Mouse (Mus musculus) forebrain, embryonic 14.5 days (tissue): ENCODE data around the gene Eif4g1. TPM values are rescaled to one million over a fixed set of nuclear protein-coding genes. Genes with fewer than 3 reads are reported as not detected.

Experiments
- ATAC-seq: fragments of 200-750 bp; cut with Nextera tagmentation; 2 replicates; pipeline ENCODE4 v1.8.0; 2017; ENCODE audit warnings: mild to moderate bottlenecking, moderate library complexity
- DNase-seq: peaks from one replicate; pipeline ENCODE4 v3.0.0-alpha.2; 2015; ENCODE audit warnings: low spot score
- H3K27ac ChIP-seq: fragments of 300-500 bp; sonication (generic); 2 replicates; pipeline ENCODE4 v1.5.1; 2014; ENCODE audit warnings: low read depth, mild to moderate bottlenecking, control low read depth, low read length, moderate library complexity
- H3K27me3 ChIP-seq: fragments of 300-500 bp; sonication (generic); replicated peaks from 2 replicates; pipeline ENCODE4 v1.6.1; 2014; ENCODE audit warnings: low read length, control low read depth, mixed read lengths; ENCODE audit not compliant: control insufficient read depth, insufficient read depth
- H3K36me3 ChIP-seq: fragments of 300-500 bp; sonication (generic); 2 replicates; pipeline ENCODE4 v1.6.1; 2014; ENCODE audit warnings: low read length, control low read depth; ENCODE audit not compliant: control insufficient read depth, insufficient read depth
- H3K4me1 ChIP-seq: fragments of 300-500 bp; sonication (generic); 2 replicates; pipeline ENCODE4 v1.6.1; 2014; ENCODE audit warnings: antibody characterized with exemption, low read length, control low read depth; ENCODE audit not compliant: control insufficient read depth, insufficient read depth
- H3K4me2 ChIP-seq: fragments of 300-500 bp; sonication (generic); 2 replicates; pipeline ENCODE4 v1.6.1; 2014; ENCODE audit warnings: mild to moderate bottlenecking, control low read depth, low read length
- H3K4me3 ChIP-seq: fragments of 300-500 bp; sonication (generic); 2 replicates; pipeline ENCODE4 v1.5.1; 2014; ENCODE audit warnings: low read depth, low read length, control low read depth
- H3K9ac ChIP-seq: fragments of 300-500 bp; sonication (generic); 2 replicates; pipeline ENCODE4 v1.6.1; 2014; ENCODE audit warnings: mild to moderate bottlenecking, low read length, control low read depth, moderate library complexity
- H3K9me3 ChIP-seq: fragments of 300-500 bp; sonication (generic); replicated peaks from 2 replicates; pipeline ENCODE4 v1.6.1; 2016; ENCODE audit warnings: low read length, control low read depth, mixed read lengths; ENCODE audit not compliant: control insufficient read depth
- WGBS: fragments of 180-500 bp; shearing (Covaris S2); extraction: QIAGEN DNeasy Blood & Tissue Kit; methylation state at CpG from one replicate; pipeline ENCODE4 v1.1.7; 2014; 5-methylcytosine and 5-hydroxymethylcytosine counted together
- polyA plus RNA-seq: library from polyadenylated mRNA; unstranded; fragments of >200 nt; fragmentation: Nextera tagmentation; extraction: Ambion mirVana; gene quantifications from 2 replicates; pipeline ENCODE4 v1.2.1, GENCODE M21; 2014

The Eif4g1 gene
- polyA plus RNA-seq, 1 experiment from 2014 or later: 97.6 TPM

DNA sequence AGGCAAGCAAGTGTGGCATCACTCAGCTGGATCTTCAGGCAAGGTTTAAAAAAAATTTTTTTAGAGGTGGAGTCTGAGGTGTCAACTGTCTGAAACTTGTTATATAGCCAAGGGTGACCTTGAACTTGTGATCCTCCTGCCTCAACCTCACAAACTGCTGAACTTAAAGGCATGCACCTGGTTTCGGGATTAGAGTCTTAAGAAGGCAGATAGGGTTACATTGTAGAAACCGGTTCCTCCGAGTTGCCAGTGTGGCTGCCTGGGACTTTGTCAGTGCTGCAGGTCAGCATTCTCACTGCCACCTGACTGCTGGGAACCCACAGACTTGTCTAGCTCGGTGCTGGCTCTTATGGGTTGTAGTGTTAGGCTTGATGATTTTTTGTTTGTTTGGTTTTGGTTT, 55.1 kb downstream of the Eif4g1 start:
- Histone ChIP-seq H3K9ac (no peak overlapping the region), H3K4me1 (peaks cover 6% of the 10 kb centered on the region), H3K27me3 (no peaks in the 10 kb centered on the region), H3K4me3 (no peak overlapping the region), H3K27ac (no peak overlapping the region), H3K36me3 (peaks cover 26% of the 10 kb centered on the region), H3K9me3 (no peaks in the 10 kb centered on the region), H3K4me2 (no peak overlapping the region)
- no peak for DNase-seq
- no peak for ATAC-seq
- 65% methylated on average over 4 of the region's 4 CpGs for WGBS

DNA sequence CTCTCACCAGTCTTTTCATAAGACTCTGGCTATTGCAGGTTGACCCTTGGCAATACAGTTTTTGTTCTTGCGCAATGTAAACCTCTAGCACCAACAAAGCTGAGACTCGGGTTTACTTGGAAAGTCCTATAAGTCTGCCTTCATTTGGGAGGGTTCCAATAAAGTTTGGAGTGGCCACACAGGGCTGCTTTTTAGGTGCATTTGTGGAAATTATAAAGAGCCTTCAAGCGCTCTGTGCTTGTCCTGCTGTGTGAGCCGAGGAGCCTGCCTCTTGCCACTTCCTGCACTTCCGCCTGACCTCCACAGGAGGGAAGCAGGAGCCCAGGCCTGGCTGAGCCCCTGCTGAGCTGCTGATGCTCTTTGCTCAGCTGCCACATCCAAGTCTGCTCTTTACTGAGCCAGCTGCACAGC, 56.2 kb downstream of the Eif4g1 start:
- 35% methylated on average over 5 of the region's 5 CpGs for WGBS
- Histone ChIP-seq H3K4me2 (no peak overlapping the region), H3K27ac (no peak overlapping the region), H3K4me3 (no peak overlapping the region), H3K27me3 (no peaks in the 10 kb centered on the region), H3K4me1 (no peaks in the 10 kb centered on the region), H3K36me3 (peaks cover 26% of the 10 kb centered on the region), H3K9ac (no peak overlapping the region), H3K9me3 (no peaks in the 10 kb centered on the region)
- peak; percentile 56 for DNase-seq
- ATAC-seq: peak; percentile 54

DNA sequence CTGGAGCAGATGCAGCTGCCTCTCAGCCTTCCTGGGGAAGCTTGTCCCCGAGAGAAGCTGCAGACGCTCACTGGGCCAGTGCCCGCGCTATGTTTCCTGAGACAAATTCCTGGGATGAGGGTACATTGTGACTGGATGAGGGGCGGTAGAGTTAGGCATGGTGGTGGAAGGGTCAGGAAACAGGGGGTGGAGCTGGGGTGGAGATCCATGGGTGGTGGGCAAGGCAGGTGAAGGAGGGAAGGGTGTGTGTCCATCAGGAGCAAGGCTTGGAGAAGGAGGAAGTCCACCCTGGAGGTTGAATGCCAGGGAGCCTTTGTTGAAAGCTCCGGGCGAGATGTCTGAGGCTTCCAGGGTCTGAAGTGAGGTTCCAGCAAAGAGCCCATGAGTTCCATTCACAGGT, 57.2 kb downstream of the Eif4g1 start:
- DNase-seq (no peak), ATAC-seq (no peak)
- peaks cover 20% of the 10 kb centered on the region for H3K36me3 ChIP-seq
- no peaks in the 10 kb centered on the region for H3K9me3 ChIP-seq
- no peaks in the 10 kb centered on the region for H3K27me3 ChIP-seq
- H3K9ac ChIP-seq: no peak overlapping the region
- 84% methylated on average over 7 of the region's 7 CpGs for WGBS
- no peak overlapping the region for H3K4me3 ChIP-seq
- H3K4me2 ChIP-seq: no peak overlapping the region
- no peaks in the 10 kb centered on the region for H3K4me1 ChIP-seq
- H3K27ac ChIP-seq: no peak overlapping the region

DNA sequence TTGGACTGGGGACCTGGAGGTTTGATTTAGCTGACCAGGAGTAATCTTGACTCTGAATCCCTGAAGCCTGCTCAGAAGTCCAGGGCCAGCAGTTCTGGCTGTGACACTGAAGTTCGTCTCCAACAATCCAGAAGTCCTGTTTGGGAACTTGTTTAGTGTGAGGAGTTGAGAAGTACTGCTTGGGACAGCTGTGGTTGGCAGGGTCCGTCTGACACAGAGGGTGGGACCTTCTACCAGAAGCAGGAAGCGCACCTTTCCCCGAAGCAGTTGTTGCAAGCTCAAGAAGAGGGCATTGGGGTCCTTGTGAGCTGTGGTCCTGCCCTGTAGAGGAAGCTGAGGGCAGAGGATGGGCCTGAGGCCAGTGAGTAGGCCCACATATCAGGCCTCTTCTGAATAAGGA, 57.6 kb downstream of the Eif4g1 start:
- no peaks in the 10 kb centered on the region for H3K27me3 ChIP-seq
- ATAC-seq: no peak
- peaks cover 16% of the 10 kb centered on the region for H3K36me3 ChIP-seq
- no peak overlapping the region for H3K9ac ChIP-seq
- no peak overlapping the region for H3K4me3 ChIP-seq
- 79% methylated on average over 4 of the region's 4 CpGs for WGBS
- H3K9me3 ChIP-seq: no peaks in the 10 kb centered on the region
- H3K27ac ChIP-seq: no peak overlapping the region
- no peak overlapping the region for H3K4me2 ChIP-seq
- DNase-seq: no peak
- H3K4me1 ChIP-seq: no peaks in the 10 kb centered on the region

DNA sequence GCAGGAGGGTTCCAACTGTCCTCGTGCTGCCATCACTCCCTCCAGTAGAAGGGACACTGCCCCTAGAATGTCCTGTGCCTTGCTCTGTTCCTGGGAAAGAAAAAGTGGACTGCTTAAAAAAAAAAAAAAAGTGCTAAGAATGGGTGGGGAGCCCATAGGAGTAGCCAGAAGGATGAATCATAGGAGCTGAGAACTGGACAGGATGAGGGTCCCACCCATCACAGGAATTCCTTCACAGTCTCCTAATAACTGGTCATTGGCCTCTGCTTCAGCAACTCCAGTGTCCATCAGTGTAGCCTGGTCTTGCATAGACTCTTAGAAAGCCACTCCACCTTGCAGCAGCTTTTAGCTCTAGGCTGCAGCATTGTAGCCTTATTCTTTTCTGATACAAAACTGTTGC, 58.3 kb downstream of the Eif4g1 start:
- peaks cover 12% of the 10 kb centered on the region for H3K36me3 ChIP-seq
- H3K4me2 ChIP-seq: no peak overlapping the region
- H3K9me3 ChIP-seq: no peaks in the 10 kb centered on the region
- DNase-seq: no peak
- 73% methylated on average over 1 of the region's 1 CpGs for WGBS
- no peak for ATAC-seq
- no peak overlapping the region for H3K4me3 ChIP-seq
- no peak overlapping the region for H3K27ac ChIP-seq
- H3K9ac ChIP-seq: no peak overlapping the region
- H3K4me1 ChIP-seq: no peaks in the 10 kb centered on the region
- no peaks in the 10 kb centered on the region for H3K27me3 ChIP-seq

DNA sequence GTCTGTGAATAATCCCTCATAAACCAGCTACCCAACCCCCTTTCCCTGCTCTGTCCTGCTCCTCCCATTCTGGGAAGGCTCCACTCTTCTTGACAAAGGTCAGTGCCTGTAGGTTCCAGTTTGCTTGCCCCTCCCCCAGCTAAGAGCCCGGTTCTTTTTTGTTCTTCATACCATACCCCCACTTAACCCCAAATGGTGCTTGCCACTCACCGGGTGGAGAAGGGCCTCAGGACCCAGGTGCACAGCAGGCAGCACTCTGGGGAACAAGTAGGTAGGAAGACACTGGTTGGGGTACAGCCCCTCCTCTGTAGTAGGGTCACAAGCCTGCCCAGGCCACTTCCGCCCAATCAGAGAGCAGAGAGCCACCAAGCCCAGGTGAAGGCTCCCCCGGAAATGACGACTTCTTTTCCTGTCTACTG, 62.2 kb downstream of the Eif4g1 start:
- ATAC-seq: no peak
- no peak for DNase-seq
- WGBS: 43% methylated on average over 5 of the region's 5 CpGs
- no peak overlapping the region for H3K4me2 ChIP-seq
- H3K9ac ChIP-seq: no peak overlapping the region
- H3K36me3 ChIP-seq: no peaks in the 10 kb centered on the region
- peaks cover 18% of the 10 kb centered on the region for H3K27me3 ChIP-seq
- no peaks in the 10 kb centered on the region for H3K9me3 ChIP-seq
- no peak overlapping the region for H3K4me3 ChIP-seq
- H3K4me1 ChIP-seq: peaks cover 7% of the 10 kb centered on the region
- H3K27ac ChIP-seq: no peak overlapping the region

DNA sequence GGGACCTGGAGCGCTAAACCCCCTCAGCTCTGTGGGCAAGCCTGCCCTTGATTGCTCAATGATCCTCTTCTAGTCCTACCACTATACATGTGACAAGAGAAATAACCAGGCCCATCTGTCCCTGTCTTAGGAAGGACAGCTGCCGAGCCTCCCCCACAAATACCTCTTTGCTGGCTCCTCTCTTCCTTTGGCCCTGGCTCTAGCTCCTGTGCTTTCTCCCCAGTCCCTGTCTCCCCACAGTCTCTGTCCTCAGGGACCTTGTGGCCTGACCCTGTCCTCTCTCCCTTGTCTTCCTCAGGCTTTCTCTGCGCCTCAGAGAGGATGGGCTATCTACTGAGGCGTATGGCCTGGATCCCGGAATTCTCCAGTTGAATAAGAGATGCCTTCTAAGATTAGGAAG, 63.6 kb downstream of the Eif4g1 start:
- Histone ChIP-seq H3K36me3 (0 out of 2 replicates have a peak, but pooled peaks cover 3% of the 10 kb centered on the region), H3K9me3 (no peaks in the 10 kb centered on the region), H3K4me2 (no peak overlapping the region), H3K4me1 (peaks cover 7% of the 10 kb centered on the region), H3K4me3 (no peak overlapping the region), H3K27ac (0 out of 2 replicates have a peak overlapping the region, but pooled peaks have one; percentile 5), H3K27me3 (peaks cover 21% of the 10 kb centered on the region), H3K9ac (no peak overlapping the region; the same call in 1 of the 2 replicates)
- DNase-seq: no peak
- ATAC-seq: no peak
- 63% methylated on average over 5 of the region's 5 CpGs for WGBS

DNA sequence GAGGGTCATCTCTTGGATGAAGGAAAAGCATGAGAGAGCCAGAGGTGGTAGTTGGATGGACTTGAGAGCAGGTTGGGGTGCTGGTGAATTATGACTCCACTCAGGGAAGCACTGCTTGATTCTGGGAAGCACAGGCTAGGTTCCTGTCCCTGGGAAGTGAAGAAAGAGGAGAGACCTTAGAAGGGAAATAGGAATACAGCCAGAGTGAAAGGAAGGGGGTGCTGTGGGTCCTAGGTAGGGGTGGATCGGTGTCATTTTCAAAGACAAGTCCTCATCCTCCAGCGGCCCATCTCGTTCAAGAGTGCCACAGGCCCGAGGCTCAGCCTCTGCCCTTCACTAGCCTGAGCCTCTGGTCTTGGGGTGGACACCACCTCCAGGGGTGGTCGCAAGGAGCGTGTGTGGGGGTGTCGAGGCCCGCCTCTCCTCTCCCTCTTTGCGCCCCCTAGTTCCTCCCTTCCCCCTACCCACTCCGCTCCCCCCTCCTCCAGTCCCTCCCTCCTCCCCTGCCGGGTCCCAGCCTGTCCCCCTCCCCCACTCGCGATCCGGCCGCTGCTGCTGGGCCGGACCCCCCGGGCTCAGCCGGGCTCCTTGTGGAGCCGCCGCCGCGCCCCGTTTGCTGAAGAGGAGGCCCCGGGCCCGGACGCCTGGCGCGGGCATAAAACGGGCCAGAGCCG, 64.3 kb downstream of the Eif4g1 start:
- peak; percentile 54 for DNase-seq
- ATAC-seq: peak; percentile 64
- Histone ChIP-seq H3K9me3 (no peaks in the 10 kb centered on the region), H3K27ac (peak overlapping the region; percentile 55), H3K4me2 (peak overlapping the region; percentile 98), H3K27me3 (peaks cover 21% of the 10 kb centered on the region), H3K4me1 (peaks cover 7% of the 10 kb centered on the region), H3K4me3 (peak overlapping the region; percentile 63), H3K9ac (peak overlapping the region; percentile 83), H3K36me3 (0 out of 2 replicates have a peak, but pooled peaks cover 3% of the 10 kb centered on the region)
- 0% methylated on average over 29 of the region's 30 CpGs for WGBS

DNA sequence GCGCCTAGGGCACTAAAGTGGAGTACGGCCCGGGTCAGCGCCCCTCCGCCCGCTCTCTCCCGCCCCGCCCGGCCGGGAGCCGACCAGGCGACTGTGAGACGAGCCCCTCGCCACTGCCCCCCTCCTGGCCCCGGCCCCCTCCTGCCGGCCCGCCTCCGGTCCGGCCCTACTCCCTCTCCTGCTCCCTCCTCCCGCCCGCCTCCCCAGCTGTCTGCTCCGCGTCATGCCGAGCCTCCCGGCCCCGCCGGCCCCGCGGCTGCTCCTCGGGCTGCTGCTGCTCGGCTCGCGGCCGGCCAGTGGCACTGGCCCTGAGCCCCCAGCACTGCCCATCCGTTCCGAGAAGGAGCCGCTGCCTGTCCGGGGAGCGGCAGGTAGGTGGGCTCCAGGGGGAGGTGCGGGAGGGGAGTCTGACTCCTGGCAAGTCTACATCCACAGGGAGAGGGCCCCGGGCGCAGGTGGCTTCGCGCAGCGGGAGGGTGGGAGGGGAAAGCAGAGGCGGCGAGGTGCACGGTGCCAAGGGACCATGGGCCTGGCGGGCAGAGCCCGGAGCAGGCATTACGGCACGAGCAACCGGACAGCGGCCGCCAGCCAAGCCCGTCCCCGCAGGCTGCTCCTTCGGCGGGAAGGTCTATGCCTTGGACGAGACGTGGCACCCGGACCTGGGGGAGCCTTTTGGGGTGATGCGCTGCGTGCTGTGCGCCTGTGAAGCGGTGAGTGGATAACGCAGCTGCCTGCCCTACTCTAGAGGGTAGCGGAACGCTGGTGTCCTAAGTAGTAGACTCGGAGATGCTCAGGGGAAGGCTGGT, 65.0 kb downstream of the Eif4g1 start, which contains the start of gene Chrd:
TSS of gene Chrd (plus strand) at position 203 of the 806 bp plus-strand sequence.
- Histone ChIP-seq H3K9me3 (no peaks in the 10 kb centered on the region), H3K4me2 (peak within 1 kb of the TSS; percentile 98), H3K27me3 (peaks cover 21% of the 10 kb centered on the region), H3K36me3 (0 out of 2 replicates have a peak, but pooled peaks cover 3% of the 10 kb centered on the region), H3K9ac (peak within 1 kb of the TSS; percentile 83), H3K4me1 (peaks cover 7% of the 10 kb centered on the region), H3K4me3 (peak within 1 kb of the TSS; percentile 63), H3K27ac (peak within 1 kb of the TSS; percentile 55)
- ATAC-seq (peak; percentile 86), DNase-seq (peak; percentile 60)
- WGBS: under 1% methylated on average over 59 of the region's 70 CpGs
